Mouse (Mus musculus) small intestine, adult 2 months (tissue): ENCODE measurements around the gene Gltpd2.

Experiments
- CTCF ChIP-seq: fragments of 200-500 bp; IDR thresholded peaks from 2 replicates; pipeline ENCODE4 v1.5.1; 2012; ENCODE audit warnings: low read depth, mild to moderate bottlenecking, control low read depth, inconsistent platforms, low read length, moderate library complexity, mixed read lengths; ENCODE audit not compliant: insufficient replicate concordance, insufficient read length; ENCODE audit errors: extremely low read depth
- POLR2A ChIP-seq: fragments of 200-500 bp; IDR thresholded peaks from 2 replicates; pipeline ENCODE4 v1.6.1; 2012; ENCODE audit warnings: low read depth, mild to moderate bottlenecking, control low read depth, inconsistent platforms, low read length, moderate library complexity

DNA sequence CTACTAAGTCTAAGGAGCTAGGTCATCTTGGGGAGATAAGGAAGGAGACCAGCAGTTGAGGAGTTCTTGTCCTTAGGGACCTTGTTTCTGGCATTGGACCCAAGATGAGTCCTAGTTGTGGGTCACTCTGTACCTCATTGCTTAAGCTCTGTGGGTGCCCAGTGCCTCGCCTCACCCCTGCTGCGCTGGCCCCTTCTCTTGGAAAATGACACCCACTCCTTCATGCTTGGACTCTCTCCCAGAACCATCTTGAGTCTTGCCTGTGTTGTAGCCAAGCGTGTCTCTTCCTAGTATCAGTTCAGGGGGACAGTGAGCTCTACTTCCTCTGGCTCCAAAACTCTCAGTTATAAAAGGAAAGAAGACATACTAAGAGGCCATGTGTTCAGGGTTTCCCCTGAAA lies 29.9 kb upstream of the Gltpd2 start:
- TF ChIP-seq CTCF (no peak), POLR2A (no peak)
